Mouse (Mus musculus): ENCODE data around the gene Phtf2.

DNA sequence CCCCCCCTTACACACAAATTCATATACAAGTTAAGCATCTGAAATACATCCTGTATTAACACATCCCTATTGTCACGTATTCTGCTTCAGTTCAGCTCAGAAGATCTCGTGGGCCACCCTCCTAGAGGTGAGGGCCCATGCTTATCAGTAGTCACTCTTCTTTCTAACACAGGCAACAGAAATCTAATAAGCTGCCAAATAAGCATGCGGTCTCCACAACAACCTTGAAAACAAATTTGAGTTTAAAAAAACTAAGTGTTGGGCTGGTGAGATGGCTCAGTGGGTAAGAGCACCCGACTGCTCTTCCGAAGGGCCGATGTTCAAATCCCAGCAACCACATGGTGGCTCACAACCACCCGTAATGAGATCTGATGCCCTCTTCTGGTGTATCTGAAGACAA lies 24.3 kb upstream of the Phtf2 start:
- TF ChIP-seq CTCF (IDR thresholded peaks at IDR 0.05; ENCODE audit: borderline replicate concordance, insufficient read depth, low read depth, low read length), result no peak
- no peak for TF ChIP-seq POLR2A (IDR thresholded peaks at IDR 0.05; ENCODE audit: borderline replicate concordance, insufficient read depth, low read length)

Measured in cerebellum, adult 2 months (tissue).